Mouse (Mus musculus): ENCODE measurements at regions not wholly inside any gene's neighbourhood (a gene's known extent, or its start where the extent isn't known, plus 50 kb on each side); places are given as distances from the start of the nearest gene placed in this dataset.

DNA sequence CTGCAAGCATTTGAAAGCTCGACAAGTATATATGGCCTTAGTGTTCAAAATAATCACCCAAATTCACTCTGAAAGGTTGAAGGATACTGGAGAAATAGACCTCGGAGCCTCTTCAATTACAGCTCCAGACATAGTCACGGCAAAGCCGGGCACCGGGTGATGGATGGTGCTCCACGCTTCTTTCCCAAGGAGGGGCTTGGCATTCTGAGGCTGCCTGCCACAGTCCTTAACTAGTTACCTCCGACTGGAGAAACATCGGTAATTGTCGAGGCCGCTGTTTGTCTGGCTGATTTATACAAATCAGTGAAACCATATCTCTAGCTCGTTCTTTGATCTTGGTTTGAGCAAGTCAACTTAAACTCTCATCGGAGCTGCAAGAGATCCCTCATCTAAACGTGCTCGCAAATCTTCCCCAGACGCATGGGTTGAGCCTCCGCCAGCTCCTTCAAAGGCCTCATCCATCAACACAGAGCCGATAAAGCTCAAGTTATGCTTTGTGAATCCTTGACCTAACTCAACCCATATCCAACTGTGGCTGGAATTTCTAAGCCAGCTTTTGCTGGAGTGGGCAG lies 145.4 kb upstream of the Stx16 start:
- 93% methylated on average over 17 of the region's 17 CpGs for WGBS
- Histone ChIP-seq H3K4me2 (ENCODE audit: low read depth, low read length) (no peak overlapping the region), H3K4me1 (ENCODE audit: insufficient read depth, low read length) (no peaks in the 10 kb centered on the region), H3K4me3 (ENCODE audit: low read length) (no peak overlapping the region), H3K27me3 (ENCODE audit: insufficient read depth, low read length) (no peaks in the 10 kb centered on the region), H3K36me3 (ENCODE audit: insufficient read depth, low read length) (no peaks in the 10 kb centered on the region), H3K9ac (replicated peaks; ENCODE audit: low read length) (no peak overlapping the region), H3K27ac (no peak overlapping the region), H3K9me3 (ENCODE audit: low read length) (no peaks in the 10 kb centered on the region)
- TF ChIP-seq CTCF (IDR thresholded peaks at IDR 0.05; ENCODE audit: low read depth): no peak
- DNase-seq (ENCODE audit: low spot score): no peak
- no peak for ATAC-seq

DNA sequence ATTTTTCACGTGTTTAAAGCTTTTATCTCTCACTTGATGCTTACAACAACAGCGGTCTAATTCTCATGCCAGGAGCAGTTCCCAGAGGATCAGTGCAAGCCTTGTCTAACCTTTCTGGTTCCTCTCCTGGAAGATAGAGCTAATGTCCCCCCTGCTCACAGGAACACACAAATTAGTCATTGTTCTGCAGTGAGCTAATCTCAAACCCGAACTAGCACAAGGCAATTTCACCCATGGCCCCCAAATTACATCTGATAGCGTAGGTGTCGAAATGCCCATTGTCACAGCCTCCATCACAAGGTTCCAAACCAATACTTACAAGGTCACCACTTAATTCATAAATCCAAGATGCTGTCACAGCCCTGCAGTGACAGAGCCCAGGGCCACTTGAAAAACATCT lies 140.4 kb upstream of the Stx16 start:
- DNase-seq (ENCODE audit: low spot score): no peak
- Histone ChIP-seq H3K27me3 (ENCODE audit: insufficient read depth, low read length) (no peaks in the 10 kb centered on the region), H3K4me3 (ENCODE audit: low read length) (no peak overlapping the region), H3K4me2 (ENCODE audit: low read depth, low read length) (no peak overlapping the region), H3K36me3 (ENCODE audit: insufficient read depth, low read length) (no peaks in the 10 kb centered on the region), H3K9me3 (ENCODE audit: low read length) (no peaks in the 10 kb centered on the region), H3K4me1 (ENCODE audit: insufficient read depth, low read length) (no peaks in the 10 kb centered on the region), H3K27ac (no peak overlapping the region), H3K9ac (replicated peaks; ENCODE audit: low read length) (no peak overlapping the region)
- TF ChIP-seq CTCF (IDR thresholded peaks at IDR 0.05; ENCODE audit: low read depth): no peak
- 68% methylated on average over 5 of the region's 5 CpGs for WGBS
- no peak for ATAC-seq

DNA sequence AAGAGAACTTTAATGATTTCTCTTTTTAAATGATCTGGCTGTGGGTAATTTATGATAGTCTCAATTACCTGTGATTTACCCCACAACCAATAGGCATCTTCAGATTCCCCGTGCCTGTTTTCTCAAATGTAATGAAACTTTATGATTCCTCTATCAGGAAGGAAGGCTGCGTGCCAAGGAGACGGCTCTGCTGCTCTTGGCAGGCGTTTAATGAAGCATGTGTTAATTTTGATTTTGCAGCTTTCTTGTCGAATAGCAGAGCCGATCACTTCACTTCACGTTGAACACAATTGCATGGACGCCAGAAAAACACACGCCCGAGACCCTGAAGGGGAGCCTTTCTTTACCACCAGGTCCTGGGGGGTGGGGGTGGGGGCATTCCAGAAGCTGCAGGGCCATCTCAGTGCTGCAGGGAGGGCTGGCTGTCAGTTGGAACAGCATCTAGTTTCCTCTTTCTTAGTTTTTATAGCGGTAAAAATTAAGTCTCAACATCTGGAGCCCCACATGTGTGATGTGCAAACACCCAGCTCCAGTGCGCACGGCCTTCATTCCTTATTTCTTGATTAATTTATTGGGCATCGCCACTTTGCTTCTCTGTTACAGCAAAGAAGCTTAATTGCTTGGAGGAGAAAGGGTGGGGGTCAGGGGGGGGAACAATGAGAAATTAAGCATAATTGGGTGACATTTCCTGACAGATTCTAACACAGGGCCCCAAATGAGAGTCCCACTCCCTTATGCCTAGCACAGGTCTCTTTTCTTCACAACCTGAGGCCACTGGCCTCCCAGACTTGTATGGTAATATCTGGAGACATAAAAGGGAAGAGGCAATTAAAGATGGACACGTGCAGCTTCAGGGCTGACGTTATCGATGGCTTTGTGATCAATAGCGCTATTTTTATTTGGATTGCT lies 138.3 kb upstream of the Stx16 start:
- H3K27ac ChIP-seq: peak overlapping the region; percentile 32; the same call in 1 of the 2 replicates
- ATAC-seq (no peak), DNase-seq (ENCODE audit: low spot score) (peak; percentile 62)

DNA sequence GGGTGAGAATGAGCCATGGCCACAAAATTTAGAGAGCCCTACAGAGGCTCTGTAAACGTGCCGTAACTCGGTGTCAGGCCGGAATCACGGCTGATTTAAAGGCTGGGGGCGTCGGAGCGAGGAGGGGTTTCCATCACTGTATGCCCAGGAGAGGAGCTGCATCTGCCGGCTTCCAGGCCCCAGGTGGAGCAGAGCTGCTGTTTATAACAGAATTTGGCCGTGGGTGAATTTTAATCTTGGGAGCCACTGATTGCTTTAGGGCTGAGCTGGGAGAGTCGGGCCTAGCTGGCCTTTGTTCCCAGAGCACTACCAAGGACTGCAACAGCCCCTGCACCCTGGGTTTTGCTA lies 137.7 kb upstream of the Stx16 start:
- H3K4me2 ChIP-seq (ENCODE audit: low read depth, low read length): no peak overlapping the region
- ATAC-seq (0 out of 2 replicates have a peak, but pooled peaks have one; percentile 55), DNase-seq (ENCODE audit: low spot score) (peak; percentile 29)
- H3K4me3 ChIP-seq (ENCODE audit: low read length): no peak overlapping the region
- no peak overlapping the region for H3K9ac ChIP-seq (replicated peaks; ENCODE audit: low read length)
- H3K36me3 ChIP-seq (ENCODE audit: insufficient read depth, low read length): no peaks in the 10 kb centered on the region
- H3K4me1 ChIP-seq (ENCODE audit: insufficient read depth, low read length): no peaks in the 10 kb centered on the region
- 43% methylated on average over 11 of the region's 11 CpGs for WGBS
- no peaks in the 10 kb centered on the region for H3K27me3 ChIP-seq (ENCODE audit: insufficient read depth, low read length)
- no peaks in the 10 kb centered on the region for H3K9me3 ChIP-seq (ENCODE audit: low read length)
- peak overlapping the region; percentile 32; the same call in 1 of the 2 replicates for H3K27ac ChIP-seq
- no peak for TF ChIP-seq CTCF (IDR thresholded peaks at IDR 0.05; ENCODE audit: low read depth)

More for the DNA sequence above, 138.3 kb upstream of the Stx16 start:
- Histone ChIP-seq H3K9me3 (ENCODE audit: low read length) (no peaks in the 10 kb centered on the region), H3K4me3 (ENCODE audit: low read length) (no peak overlapping the region), H3K36me3 (ENCODE audit: insufficient read depth, low read length) (no peaks in the 10 kb centered on the region), H3K27me3 (ENCODE audit: insufficient read depth, low read length) (no peaks in the 10 kb centered on the region), H3K9ac (replicated peaks; ENCODE audit: low read length) (no peak overlapping the region), H3K4me1 (ENCODE audit: insufficient read depth, low read length) (no peaks in the 10 kb centered on the region), H3K4me2 (ENCODE audit: low read depth, low read length) (no peak overlapping the region)
- 35% methylated on average over 18 of the region's 18 CpGs for WGBS
- no peak for TF ChIP-seq CTCF (IDR thresholded peaks at IDR 0.05; ENCODE audit: low read depth)

DNA sequence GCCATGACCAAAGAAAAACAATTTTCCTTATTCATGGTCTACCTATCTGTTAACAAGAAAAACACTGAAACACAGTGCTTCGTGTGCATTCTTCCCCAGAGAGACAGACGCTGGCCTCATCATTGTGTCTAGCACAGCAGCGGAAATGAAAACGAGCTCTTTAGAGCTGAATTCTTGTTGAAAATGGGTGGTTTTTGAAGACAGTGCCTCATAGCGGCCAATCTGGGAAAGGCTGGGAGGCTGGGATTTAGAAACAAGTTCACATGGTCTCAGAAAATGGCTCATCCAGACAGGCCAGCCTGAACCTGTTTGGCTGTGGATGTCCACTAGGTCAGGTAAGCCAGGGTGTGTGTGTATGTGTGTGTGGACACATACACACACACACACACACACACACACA lies 130.7 kb upstream of the Stx16 start:
- no peak overlapping the region for H3K4me2 ChIP-seq (ENCODE audit: low read depth, low read length)
- ATAC-seq (no peak), DNase-seq (ENCODE audit: low spot score) (peak; percentile 40)
- H3K27me3 ChIP-seq (ENCODE audit: insufficient read depth, low read length): no peaks in the 10 kb centered on the region
- 89% methylated on average over 5 of the region's 5 CpGs for WGBS
- no peaks in the 10 kb centered on the region for H3K36me3 ChIP-seq (ENCODE audit: insufficient read depth, low read length)
- no peak overlapping the region for H3K4me3 ChIP-seq (ENCODE audit: low read length)
- no peak for TF ChIP-seq CTCF (IDR thresholded peaks at IDR 0.05; ENCODE audit: low read depth)
- peaks cover 4% of the 10 kb centered on the region; the same call in 1 of the 2 replicates for H3K9me3 ChIP-seq (ENCODE audit: low read length)
- no peaks in the 10 kb centered on the region for H3K4me1 ChIP-seq (ENCODE audit: insufficient read depth, low read length)
- H3K9ac ChIP-seq (replicated peaks; ENCODE audit: low read length): no peak overlapping the region
- no peak overlapping the region for H3K27ac ChIP-seq

DNA sequence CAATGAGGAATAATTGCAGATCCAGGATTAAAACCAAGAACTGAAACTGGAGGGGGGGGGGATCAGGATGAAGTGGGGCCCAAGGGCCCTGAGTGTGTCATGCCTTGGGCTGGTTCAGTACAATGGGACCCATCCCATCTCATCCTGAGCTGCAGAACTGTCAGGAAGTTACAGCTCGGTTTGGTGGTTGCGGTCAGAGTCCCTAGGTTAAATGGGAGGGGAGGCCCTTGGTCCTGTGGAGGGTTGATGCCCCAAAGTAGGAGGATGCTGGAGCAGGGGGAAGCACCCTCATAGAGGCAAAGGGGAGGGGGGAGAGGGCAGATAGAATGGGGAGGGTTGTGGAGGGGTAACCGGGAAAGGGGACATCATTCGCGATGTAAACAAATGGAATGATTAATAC lies 127.5 kb upstream of the Stx16 start:
- 90% methylated on average over 5 of the region's 5 CpGs for WGBS
- H3K27me3 ChIP-seq (ENCODE audit: insufficient read depth, low read length): no peaks in the 10 kb centered on the region
- no peak for DNase-seq (ENCODE audit: low spot score)
- H3K4me3 ChIP-seq (ENCODE audit: low read length): no peak overlapping the region
- peaks cover 4% of the 10 kb centered on the region; the same call in 1 of the 2 replicates for H3K9me3 ChIP-seq (ENCODE audit: low read length)
- no peak for TF ChIP-seq CTCF (IDR thresholded peaks at IDR 0.05; ENCODE audit: low read depth)
- H3K9ac ChIP-seq (replicated peaks; ENCODE audit: low read length): no peak overlapping the region
- no peaks in the 10 kb centered on the region for H3K36me3 ChIP-seq (ENCODE audit: insufficient read depth, low read length)
- no peaks in the 10 kb centered on the region for H3K4me1 ChIP-seq (ENCODE audit: insufficient read depth, low read length)
- H3K27ac ChIP-seq: no peak overlapping the region
- H3K4me2 ChIP-seq (ENCODE audit: low read depth, low read length): no peak overlapping the region
- no peak for ATAC-seq

Data from hindbrain, postnatal 0 days (tissue).